Mouse (Mus musculus) midbrain, embryonic 16.5 days (tissue): ENCODE measurements at regions not wholly inside any gene's neighbourhood (a gene's known extent, or its start where the extent isn't known, plus 50 kb on each side); places are given as distances from the start of the nearest gene placed in this dataset.

Experiments
- ATAC-seq: fragments of 200-750 bp; cut with Nextera tagmentation; 2 replicates; pipeline ENCODE4 v1.8.0; 2017; ENCODE audit warnings: moderate TSS enrichment
- H3K27ac ChIP-seq: fragments of 300-500 bp; sonication (generic); 2 replicates; pipeline ENCODE4 v1.5.1; 2014; ENCODE audit warnings: mild to moderate bottlenecking, low read length, mixed read lengths
- H3K27me3 ChIP-seq: fragments of 300-500 bp; sonication (generic); 2 replicates; pipeline ENCODE4 v1.6.1; 2014; ENCODE audit warnings: low read depth, low read length, mixed read lengths; ENCODE audit not compliant: control insufficient read depth, insufficient read depth
- H3K36me3 ChIP-seq: fragments of 300-500 bp; sonication (generic); 2 replicates; pipeline ENCODE4 v1.6.1; 2014; ENCODE audit warnings: mild to moderate bottlenecking, low read length, moderate library complexity, mixed read lengths; ENCODE audit not compliant: control insufficient read depth, insufficient read depth
- H3K4me1 ChIP-seq: fragments of 300-500 bp; sonication (generic); 2 replicates; pipeline ENCODE4 v1.6.1; 2014; ENCODE audit warnings: mild to moderate bottlenecking, low read length, mixed read lengths; ENCODE audit not compliant: control insufficient read depth, insufficient read depth
- H3K4me2 ChIP-seq: fragments of 300-500 bp; sonication (generic); 2 replicates; pipeline ENCODE4 v1.6.1; 2014; ENCODE audit warnings: mild to moderate bottlenecking, low read length, mixed read lengths
- H3K4me3 ChIP-seq: fragments of 300-500 bp; sonication (generic); 2 replicates; pipeline ENCODE4 v1.5.1; 2014; ENCODE audit warnings: low read depth, mild to moderate bottlenecking, low read length, moderate library complexity, mixed read lengths
- H3K9ac ChIP-seq: fragments of 300-500 bp; sonication (generic); 2 replicates; pipeline ENCODE4 v1.6.1; 2014; ENCODE audit warnings: low read depth, low read length, mixed read lengths
- H3K9me3 ChIP-seq: fragments of 300-500 bp; sonication (generic); replicated peaks from 2 replicates; pipeline ENCODE4 v1.6.1; 2014; ENCODE audit warnings: mild to moderate bottlenecking, low read length, mixed read lengths; ENCODE audit not compliant: control insufficient read depth, poor library complexity, severe bottlenecking
- WGBS: fragments of 180-500 bp; shearing (Covaris S2); extraction: QIAGEN DNeasy Blood & Tissue Kit; methylation state at CpG from one replicate; pipeline ENCODE4 v1.1.7; 2014; 5-methylcytosine and 5-hydroxymethylcytosine counted together

DNA sequence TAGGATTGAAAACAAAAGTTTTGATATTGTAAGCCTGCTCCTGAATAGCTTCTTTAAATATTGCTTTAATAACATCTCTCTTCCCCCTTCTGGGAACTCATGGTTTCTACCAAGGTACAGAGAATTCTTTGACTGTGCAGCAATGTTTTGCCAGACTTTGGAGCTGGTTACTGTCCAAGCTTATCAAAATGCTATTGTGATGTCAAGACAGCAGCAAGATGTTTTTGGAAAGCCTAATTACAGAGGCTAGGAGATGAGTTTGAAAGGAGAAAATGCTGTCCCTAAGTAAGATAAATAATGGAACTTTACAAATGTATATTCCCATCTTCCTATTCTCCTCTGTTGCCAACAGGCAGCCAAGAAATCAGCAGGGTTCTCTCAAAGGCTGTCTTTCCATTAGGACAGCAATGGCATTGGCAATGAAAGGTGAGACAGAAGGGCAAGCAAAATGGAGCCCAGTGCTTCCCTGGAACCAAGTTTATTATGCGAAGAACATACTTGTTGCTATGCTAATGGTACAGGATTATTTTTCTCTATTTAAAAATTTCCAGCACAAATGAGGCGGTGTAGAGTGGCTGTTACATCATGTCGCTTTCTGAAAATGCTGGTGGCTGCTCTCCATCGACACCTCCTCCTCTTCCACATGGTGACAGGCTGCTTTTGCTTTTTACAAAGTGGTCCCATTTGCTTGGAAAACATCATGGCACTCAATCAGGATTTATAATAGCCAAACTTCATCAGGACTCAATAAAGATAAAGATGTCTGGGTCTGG is 124.5 kb upstream of the Pter start:
- no peak overlapping the region for H3K9ac ChIP-seq
- H3K36me3 ChIP-seq, result no peaks in the 10 kb centered on the region
- ATAC-seq, result no peak
- no peaks in the 10 kb centered on the region for H3K9me3 ChIP-seq
- 94% methylated on average over 4 of the region's 4 CpGs for WGBS
- no peak overlapping the region for H3K4me2 ChIP-seq
- H3K27ac ChIP-seq, result no peak overlapping the region
- no peaks in the 10 kb centered on the region for H3K4me1 ChIP-seq
- H3K4me3 ChIP-seq, result no peak overlapping the region
- H3K27me3 ChIP-seq, result no peaks in the 10 kb centered on the region

DNA sequence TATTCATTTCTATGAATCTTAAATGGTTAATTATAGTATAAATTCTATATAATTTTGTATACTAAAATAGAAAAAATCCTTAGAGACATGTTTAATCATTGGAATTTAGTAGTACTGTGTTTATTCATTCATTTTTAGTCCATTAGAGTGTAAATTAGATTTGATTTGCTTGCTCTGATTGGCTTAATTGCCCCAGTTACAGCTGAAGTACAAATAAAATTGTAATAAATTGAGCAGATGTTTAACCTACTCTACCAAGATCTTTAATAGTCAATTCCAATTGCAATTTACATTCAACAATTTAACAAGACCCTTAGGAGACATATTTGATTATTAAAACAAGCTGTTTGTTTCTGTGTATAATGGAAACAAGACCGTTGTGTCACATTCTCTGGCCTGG is 121.2 kb upstream of the Pter start:
- 77% methylated on average over 1 of the region's 1 CpGs for WGBS
- no peak overlapping the region for H3K4me3 ChIP-seq
- no peaks in the 10 kb centered on the region for H3K27me3 ChIP-seq
- no peak overlapping the region for H3K4me2 ChIP-seq
- H3K9ac ChIP-seq, result no peak overlapping the region
- no peak overlapping the region for H3K27ac ChIP-seq
- no peaks in the 10 kb centered on the region for H3K4me1 ChIP-seq
- no peaks in the 10 kb centered on the region for H3K9me3 ChIP-seq
- no peak for ATAC-seq
- H3K36me3 ChIP-seq, result no peaks in the 10 kb centered on the region

DNA sequence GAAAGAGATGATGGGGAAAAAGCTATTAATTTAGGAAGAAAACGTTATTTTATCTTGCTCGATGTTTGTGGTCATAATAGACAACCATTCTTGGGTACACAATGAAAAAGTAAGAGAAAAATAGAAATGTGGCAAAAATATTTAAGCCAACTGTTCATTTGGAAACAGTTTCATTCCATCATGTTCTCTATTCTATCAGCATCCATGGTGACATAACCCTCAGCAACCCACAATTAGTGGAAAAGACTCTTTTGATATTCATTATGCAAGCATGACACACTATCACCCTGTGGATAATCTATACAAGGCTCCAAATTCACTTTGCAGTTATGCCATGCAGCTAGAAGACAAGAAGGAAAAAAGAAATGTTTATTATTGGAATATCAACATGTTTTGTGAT is 118.7 kb upstream of the Pter start:
- WGBS, result 83% methylated on average over 2 of the region's 2 CpGs
- Histone ChIP-seq H3K4me3 (no peak overlapping the region), H3K9ac (no peak overlapping the region), H3K27ac (no peak overlapping the region), H3K27me3 (no peaks in the 10 kb centered on the region), H3K4me2 (no peak overlapping the region), H3K4me1 (no peaks in the 10 kb centered on the region), H3K9me3 (no peaks in the 10 kb centered on the region), H3K36me3 (no peaks in the 10 kb centered on the region)
- ATAC-seq, result no peak

DNA sequence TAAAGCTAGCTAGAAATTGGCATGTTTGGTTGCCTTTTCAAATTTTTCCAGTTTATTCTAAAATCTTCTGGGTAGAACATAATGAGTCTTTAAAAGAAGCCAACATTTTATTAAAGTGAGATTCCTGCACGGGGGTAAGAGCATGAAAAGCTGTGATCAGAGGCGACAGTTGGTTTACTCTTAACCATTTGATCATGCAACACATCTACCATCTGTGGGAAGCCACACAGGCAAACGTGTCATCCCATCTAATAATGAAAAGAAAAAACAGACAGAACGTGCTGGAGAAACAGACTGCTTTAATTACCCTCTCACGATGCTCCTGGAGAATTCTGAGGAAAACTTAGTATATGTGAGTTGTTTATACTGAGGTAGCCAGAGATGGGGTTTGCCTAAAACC is 115.4 kb upstream of the Pter start:
- H3K36me3 ChIP-seq, result no peaks in the 10 kb centered on the region
- no peaks in the 10 kb centered on the region for H3K27me3 ChIP-seq
- no peak overlapping the region for H3K27ac ChIP-seq
- H3K4me3 ChIP-seq, result no peak overlapping the region
- no peak overlapping the region for H3K4me2 ChIP-seq
- no peaks in the 10 kb centered on the region for H3K9me3 ChIP-seq
- no peak overlapping the region for H3K9ac ChIP-seq
- no peak for ATAC-seq
- WGBS, result 77% methylated on average over 5 of the region's 5 CpGs
- H3K4me1 ChIP-seq, result no peaks in the 10 kb centered on the region

DNA sequence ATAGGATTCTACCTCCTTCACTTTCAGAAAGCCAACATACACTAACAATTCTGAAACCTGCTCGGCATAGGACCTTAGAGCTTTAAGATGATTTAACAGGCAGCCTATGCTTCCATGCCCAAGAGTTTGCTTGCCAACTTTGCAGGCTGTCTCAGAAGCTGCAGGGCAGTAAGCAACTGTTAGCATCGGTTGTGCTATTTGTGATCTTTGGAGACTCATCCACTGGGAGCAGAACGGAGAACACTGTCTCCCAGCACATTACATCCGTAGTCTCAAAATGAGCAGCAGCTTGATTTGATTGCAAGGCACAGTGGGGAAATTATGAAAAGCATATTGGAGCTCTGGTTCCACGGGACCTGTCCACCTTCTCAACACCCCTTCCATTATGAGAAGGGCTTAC is 108.5 kb upstream of the Pter start:
- no peaks in the 10 kb centered on the region for H3K27me3 ChIP-seq
- no peak overlapping the region for H3K9ac ChIP-seq
- no peak overlapping the region for H3K27ac ChIP-seq
- no peak for ATAC-seq
- no peak overlapping the region for H3K4me2 ChIP-seq
- H3K9me3 ChIP-seq, result no peaks in the 10 kb centered on the region
- H3K4me3 ChIP-seq, result no peak overlapping the region
- no peaks in the 10 kb centered on the region for H3K4me1 ChIP-seq
- no peaks in the 10 kb centered on the region for H3K36me3 ChIP-seq
- 87% methylated on average over 5 of the region's 5 CpGs for WGBS

DNA sequence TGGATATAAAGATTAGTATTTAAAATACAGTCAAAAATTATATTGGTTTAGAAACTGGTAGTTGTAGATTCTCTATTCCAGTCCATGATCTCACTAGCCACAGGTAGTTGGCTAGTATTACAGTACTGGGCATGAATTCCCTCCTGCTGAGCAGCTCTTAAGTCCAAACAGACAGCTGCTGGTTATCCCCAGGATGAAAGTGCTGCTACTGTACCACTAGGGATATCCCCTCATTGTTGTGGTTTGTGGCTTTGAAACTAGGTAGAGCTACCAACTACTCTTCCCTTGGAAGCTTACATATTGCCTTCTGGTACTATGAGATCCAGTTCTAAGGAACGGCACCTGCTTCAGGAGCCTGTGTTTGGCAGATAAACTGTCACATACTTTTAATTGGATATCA is 97.9 kb upstream of the Pter start:
- H3K27ac ChIP-seq, result no peak overlapping the region
- no peaks in the 10 kb centered on the region for H3K36me3 ChIP-seq
- H3K9me3 ChIP-seq, result no peaks in the 10 kb centered on the region
- no peak overlapping the region for H3K9ac ChIP-seq
- H3K4me3 ChIP-seq, result no peak overlapping the region
- no peak for ATAC-seq
- H3K4me1 ChIP-seq, result no peaks in the 10 kb centered on the region
- H3K27me3 ChIP-seq, result no peaks in the 10 kb centered on the region
- H3K4me2 ChIP-seq, result no peak overlapping the region
- WGBS, result 95% methylated on average over 1 of the region's 1 CpGs

DNA sequence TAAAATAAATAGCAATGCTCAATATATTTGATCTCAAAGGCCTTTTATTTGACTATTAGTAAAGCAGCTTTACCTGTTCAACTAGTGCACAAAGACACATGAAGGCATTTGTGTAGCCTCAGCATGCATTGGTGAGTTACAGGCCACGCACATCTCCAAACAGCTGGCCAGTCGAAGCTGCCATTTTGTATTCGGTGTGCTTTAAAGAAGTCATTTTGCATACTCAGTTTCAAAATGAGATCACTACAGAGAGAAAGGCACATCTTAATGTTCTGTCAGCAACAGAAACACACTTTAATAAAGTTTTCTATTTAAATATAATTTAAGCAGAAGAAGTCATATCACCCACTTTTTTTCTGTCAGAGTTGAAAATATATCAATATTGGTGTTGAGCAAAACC is 90.3 kb upstream of the Pter start:
- H3K4me2 ChIP-seq, result no peak overlapping the region
- ATAC-seq, result no peak
- no peaks in the 10 kb centered on the region for H3K27me3 ChIP-seq
- no peaks in the 10 kb centered on the region for H3K36me3 ChIP-seq
- no peaks in the 10 kb centered on the region for H3K4me1 ChIP-seq
- no peak overlapping the region for H3K9ac ChIP-seq
- H3K27ac ChIP-seq, result no peak overlapping the region
- no peak overlapping the region for H3K4me3 ChIP-seq
- H3K9me3 ChIP-seq, result no peaks in the 10 kb centered on the region
- 97% methylated on average over 3 of the region's 3 CpGs for WGBS

DNA sequence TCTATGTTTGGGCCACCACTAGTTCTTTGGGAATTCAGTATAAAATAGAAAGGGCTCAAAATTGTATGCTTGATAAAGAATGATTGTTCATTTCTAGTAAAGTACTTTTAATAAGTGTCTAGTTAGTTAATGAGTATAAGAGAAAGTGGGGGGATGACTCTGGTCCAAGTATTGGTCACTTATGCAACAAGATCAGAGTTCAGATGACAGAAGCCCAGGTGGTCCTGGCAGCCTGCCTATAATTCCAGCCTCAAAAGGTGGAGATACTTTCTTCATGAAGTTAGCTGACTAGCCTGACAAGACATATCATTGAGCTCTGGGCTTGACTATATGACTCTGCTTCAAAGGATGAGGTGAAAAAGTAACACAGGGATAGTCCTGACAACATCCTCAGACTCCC is 57.3 kb upstream of the Pter start:
- H3K36me3 ChIP-seq, result no peaks in the 10 kb centered on the region
- ATAC-seq, result no peak
- H3K4me3 ChIP-seq, result no peak overlapping the region
- H3K27ac ChIP-seq, result no peak overlapping the region
- no peaks in the 10 kb centered on the region for H3K4me1 ChIP-seq
- H3K27me3 ChIP-seq, result no peaks in the 10 kb centered on the region
- H3K9ac ChIP-seq, result no peak overlapping the region
- no peak overlapping the region for H3K4me2 ChIP-seq
- no peaks in the 10 kb centered on the region for H3K9me3 ChIP-seq

DNA sequence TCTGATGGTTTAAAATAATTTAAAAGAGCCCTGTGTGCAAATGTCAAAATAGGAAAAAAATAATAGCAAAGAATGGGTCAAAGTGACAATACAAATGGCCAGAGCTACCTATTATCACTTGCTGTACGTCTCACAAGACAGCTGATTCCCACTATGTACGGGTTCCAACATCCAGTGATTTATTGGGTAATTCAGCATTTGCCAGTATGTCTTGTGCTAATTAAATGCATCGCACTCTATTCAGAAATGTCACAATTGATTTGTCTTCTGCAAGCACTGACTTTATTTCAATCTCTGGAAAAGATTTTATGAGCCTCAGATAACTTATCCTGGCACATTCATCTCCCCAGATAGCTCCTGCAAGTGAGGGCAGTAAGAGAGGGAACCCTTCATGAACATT is 55.1 kb upstream of the Pter start:
- Histone ChIP-seq H3K27ac (no peak overlapping the region), H3K27me3 (no peaks in the 10 kb centered on the region), H3K36me3 (no peaks in the 10 kb centered on the region), H3K4me2 (no peak overlapping the region), H3K9ac (no peak overlapping the region), H3K9me3 (no peaks in the 10 kb centered on the region), H3K4me3 (no peak overlapping the region), H3K4me1 (no peaks in the 10 kb centered on the region)
- 77% methylated on average over 3 of the region's 3 CpGs for WGBS
- ATAC-seq, result no peak
